Mouse (Mus musculus): ENCODE results near the gene Parva. TPM values are rescaled to one million over a fixed set of nuclear protein-coding genes. Genes with fewer than 3 reads are reported as not detected.

Gene Parva
- polyA plus RNA-seq, 1 experiment from 2014 or later: 83.3 TPM

DNA sequence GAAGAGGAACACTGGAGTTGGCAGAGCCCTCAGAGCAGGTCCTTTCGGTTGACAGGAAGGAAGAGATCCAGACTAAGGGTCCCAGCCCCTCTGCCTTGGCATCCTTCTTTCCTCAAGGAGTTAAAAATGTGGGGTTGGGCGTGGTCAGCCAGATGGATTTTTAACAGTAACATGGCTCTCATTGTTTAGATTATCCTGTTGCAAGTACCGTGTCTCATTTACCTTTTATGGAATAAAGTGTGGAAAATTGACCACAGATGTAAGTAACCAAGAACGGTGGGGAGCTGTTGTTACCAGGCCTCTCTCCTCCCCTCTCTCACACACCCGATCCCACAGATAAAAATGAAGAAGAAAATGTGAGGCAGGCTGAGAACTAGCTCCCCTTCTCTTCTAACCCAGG, 75.5 kb downstream of the Parva start:
- WGBS (ENCODE audit: insufficient replicate concordance): 34% methylated on average over 5 of the region's 5 CpGs
- no peak overlapping the region for H3K9ac ChIP-seq (ENCODE audit: low read depth, low read length)

GRCm38 (mm10) chr7:112503448-112503847, 76.1 kb downstream of the Parva start:
- H3K27ac ChIP-seq (ENCODE audit: low read depth, low read length): peak overlapping the region; percentile 62
- no peaks in the 10 kb centered on the region for H3K27me3 ChIP-seq (ENCODE audit: control insufficient read depth, insufficient read depth, low read length)
- no peaks in the 10 kb centered on the region for H3K9me3 ChIP-seq (replicated peaks; ENCODE audit: control insufficient read depth, low read length)
- no peak overlapping the region for H3K4me3 ChIP-seq (ENCODE audit: low read depth, low read length)
- 72% methylated on average over 6 of the region's 6 CpGs for WGBS (ENCODE audit: insufficient replicate concordance)
- no peak overlapping the region for H3K9ac ChIP-seq (ENCODE audit: low read depth, low read length)
- no peaks in the 10 kb centered on the region for H3K36me3 ChIP-seq (ENCODE audit: control insufficient read depth, insufficient read depth, low read length)
- no peak for ATAC-seq (replicated peaks; ENCODE audit: insufficient number of reproducible peaks, low FRiP score, low TSS enrichment)
- H3K4me1 ChIP-seq (ENCODE audit: control insufficient read depth, insufficient read depth, low read length): peaks cover 48% of the 10 kb centered on the region
- no peak overlapping the region for H3K4me2 ChIP-seq

More for the DNA sequence above, 75.5 kb downstream of the Parva start:
- ATAC-seq (replicated peaks; ENCODE audit: insufficient number of reproducible peaks, low FRiP score, low TSS enrichment): no peak
- no peak overlapping the region for H3K4me3 ChIP-seq (ENCODE audit: low read depth, low read length)
- peaks cover 49% of the 10 kb centered on the region for H3K4me1 ChIP-seq (ENCODE audit: control insufficient read depth, insufficient read depth, low read length)
- H3K27me3 ChIP-seq (ENCODE audit: control insufficient read depth, insufficient read depth, low read length): no peaks in the 10 kb centered on the region
- H3K9me3 ChIP-seq (replicated peaks; ENCODE audit: control insufficient read depth, low read length): no peaks in the 10 kb centered on the region
- H3K36me3 ChIP-seq (ENCODE audit: control insufficient read depth, insufficient read depth, low read length): no peaks in the 10 kb centered on the region
- peak overlapping the region; percentile 62; the same call in 1 of the 2 replicates for H3K27ac ChIP-seq (ENCODE audit: low read depth, low read length)
- H3K4me2 ChIP-seq: no peak overlapping the region

DNA sequence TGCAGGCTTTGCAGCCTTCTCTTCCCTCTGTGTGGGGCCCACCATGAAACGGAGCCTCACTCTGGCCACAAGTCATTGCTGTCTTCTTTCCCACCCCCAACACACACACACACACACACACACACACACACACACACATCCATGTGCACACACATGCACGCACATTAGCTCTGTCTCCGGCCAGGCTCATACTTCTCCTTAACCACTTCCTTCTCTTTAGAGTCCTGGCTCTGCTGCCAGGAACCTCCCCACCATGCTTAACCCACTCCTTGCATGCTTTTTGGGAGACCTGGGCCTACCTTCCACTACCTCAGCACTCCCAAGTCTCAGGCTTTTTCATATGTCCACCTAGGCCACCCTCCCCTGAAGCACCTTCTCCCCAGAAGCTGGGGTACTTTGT, 76.6 kb downstream of the Parva start:
- H3K4me1 ChIP-seq (ENCODE audit: control insufficient read depth, insufficient read depth, low read length): peaks cover 46% of the 10 kb centered on the region
- 72% methylated on average over 3 of the region's 3 CpGs for WGBS (ENCODE audit: insufficient replicate concordance)
- H3K27ac ChIP-seq (ENCODE audit: low read depth, low read length): no peak overlapping the region
- ATAC-seq (replicated peaks; ENCODE audit: insufficient number of reproducible peaks, low FRiP score, low TSS enrichment): no peak
- H3K27me3 ChIP-seq (ENCODE audit: control insufficient read depth, insufficient read depth, low read length): no peaks in the 10 kb centered on the region
- no peaks in the 10 kb centered on the region for H3K36me3 ChIP-seq (ENCODE audit: control insufficient read depth, insufficient read depth, low read length)
- no peak overlapping the region for H3K4me3 ChIP-seq (ENCODE audit: low read depth, low read length)
- H3K9ac ChIP-seq (ENCODE audit: low read depth, low read length): 0 out of 2 replicates have a peak overlapping the region, but pooled peaks have one; percentile 34
- H3K4me2 ChIP-seq: no peak overlapping the region
- no peaks in the 10 kb centered on the region for H3K9me3 ChIP-seq (replicated peaks; ENCODE audit: control insufficient read depth, low read length)

GRCm38 (mm10) chr7:112509107-112509506, 81.8 kb downstream of the Parva start:
- Histone ChIP-seq H3K4me1 (ENCODE audit: control insufficient read depth, insufficient read depth, low read length) (peaks cover 43% of the 10 kb centered on the region), H3K4me3 (ENCODE audit: low read depth, low read length) (no peak overlapping the region), H3K27me3 (ENCODE audit: control insufficient read depth, insufficient read depth, low read length) (no peaks in the 10 kb centered on the region), H3K9ac (ENCODE audit: low read depth, low read length) (no peak overlapping the region), H3K9me3 (replicated peaks; ENCODE audit: control insufficient read depth, low read length) (no peaks in the 10 kb centered on the region), H3K4me2 (no peak overlapping the region), H3K36me3 (ENCODE audit: control insufficient read depth, insufficient read depth, low read length) (no peaks in the 10 kb centered on the region), H3K27ac (ENCODE audit: low read depth, low read length) (no peak overlapping the region)
- WGBS (ENCODE audit: insufficient replicate concordance): 66% methylated on average over 8 of the region's 8 CpGs
- ATAC-seq (replicated peaks; ENCODE audit: insufficient number of reproducible peaks, low FRiP score, low TSS enrichment): no peak

DNA sequence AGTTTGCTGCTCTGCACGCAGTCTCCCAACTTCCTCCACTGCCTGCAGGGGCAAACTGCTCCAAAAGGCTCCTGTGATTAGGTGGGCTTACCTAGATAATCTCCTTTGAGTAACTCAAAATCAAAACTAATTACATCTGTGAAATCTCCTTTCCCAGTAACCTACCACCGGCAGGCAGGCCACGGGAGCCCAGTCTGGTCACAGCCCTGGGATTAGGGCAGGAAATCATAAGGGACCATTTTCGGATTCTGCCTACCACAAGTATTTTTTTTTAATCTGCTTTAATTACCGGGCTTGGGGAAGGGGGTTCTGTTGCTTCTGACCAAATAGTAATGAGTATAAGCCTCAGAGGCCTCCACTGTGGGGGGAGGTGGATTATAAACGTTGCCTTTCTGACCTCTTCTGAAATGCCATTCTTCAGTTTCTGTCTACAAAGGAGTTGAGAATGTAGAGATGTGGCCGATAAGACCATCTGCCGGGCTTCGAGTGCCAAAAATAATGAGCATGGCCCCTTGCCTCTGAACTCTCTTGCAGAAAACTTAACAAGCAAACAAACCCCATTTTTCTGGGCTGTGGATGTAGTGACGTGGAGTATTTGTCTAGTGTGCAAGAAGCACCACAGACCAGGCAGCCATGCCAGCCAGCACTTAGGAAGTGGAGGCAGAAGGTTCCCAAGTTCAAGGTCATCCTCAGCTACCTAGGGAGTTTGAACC, 83.2 kb downstream of the Parva start:
- Histone ChIP-seq H3K4me2 (no peak overlapping the region), H3K27ac (ENCODE audit: low read depth, low read length) (0 out of 2 replicates have a peak overlapping the region, but pooled peaks have one; percentile 3), H3K9me3 (replicated peaks; ENCODE audit: control insufficient read depth, low read length) (no peaks in the 10 kb centered on the region), H3K9ac (ENCODE audit: low read depth, low read length) (no peak overlapping the region), H3K27me3 (ENCODE audit: control insufficient read depth, insufficient read depth, low read length) (no peaks in the 10 kb centered on the region), H3K4me1 (ENCODE audit: control insufficient read depth, insufficient read depth, low read length) (peaks cover 43% of the 10 kb centered on the region), H3K4me3 (ENCODE audit: low read depth, low read length) (no peak overlapping the region), H3K36me3 (ENCODE audit: control insufficient read depth, insufficient read depth, low read length) (no peaks in the 10 kb centered on the region)
- 44% methylated on average over 10 of the region's 10 CpGs for whole genome bisulfite sequencing (ENCODE audit: insufficient replicate concordance)
- ATAC-seq (replicated peaks; ENCODE audit: insufficient number of reproducible peaks, low FRiP score, low TSS enrichment): no peak

GRCm38 (mm10) chr7:112511309-112511708, 84.0 kb downstream of the Parva start:
- WGBS (ENCODE audit: insufficient replicate concordance): 67% methylated on average over 8 of the region's 8 CpGs
- no peaks in the 10 kb centered on the region for H3K36me3 ChIP-seq (ENCODE audit: control insufficient read depth, insufficient read depth, low read length)
- ATAC-seq (replicated peaks; ENCODE audit: insufficient number of reproducible peaks, low FRiP score, low TSS enrichment): no peak
- peaks cover 43% of the 10 kb centered on the region for H3K4me1 ChIP-seq (ENCODE audit: control insufficient read depth, insufficient read depth, low read length)
- H3K4me3 ChIP-seq (ENCODE audit: low read depth, low read length): no peak overlapping the region
- H3K27me3 ChIP-seq (ENCODE audit: control insufficient read depth, insufficient read depth, low read length): no peaks in the 10 kb centered on the region
- H3K9ac ChIP-seq (ENCODE audit: low read depth, low read length): no peak overlapping the region
- no peak overlapping the region for H3K4me2 ChIP-seq
- H3K27ac ChIP-seq (ENCODE audit: low read depth, low read length): 0 out of 2 replicates have a peak overlapping the region, but pooled peaks have one; percentile 29
- H3K9me3 ChIP-seq (replicated peaks; ENCODE audit: control insufficient read depth, low read length): no peaks in the 10 kb centered on the region

DNA sequence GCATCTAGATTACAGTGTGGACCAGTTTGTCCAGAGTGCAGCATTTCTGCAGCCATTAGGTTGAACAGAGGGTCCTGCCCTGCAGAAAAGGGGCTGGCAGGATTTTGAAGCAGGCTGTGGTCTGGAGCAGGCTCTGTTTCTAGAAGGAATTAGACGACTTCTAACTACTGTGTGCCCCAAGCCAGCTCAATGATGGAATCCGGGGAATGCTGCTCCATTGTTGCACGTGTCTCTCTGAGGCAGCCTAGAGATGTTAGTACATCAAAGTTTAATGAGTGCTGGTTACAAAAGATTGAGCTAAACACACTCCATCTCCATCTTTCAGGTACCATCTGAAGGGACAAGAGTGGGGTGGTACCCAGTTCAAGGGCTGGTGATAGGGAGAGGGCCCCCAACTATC, 85.0 kb downstream of the Parva start:
- no peaks in the 10 kb centered on the region for H3K27me3 ChIP-seq (ENCODE audit: control insufficient read depth, insufficient read depth, low read length)
- H3K9ac ChIP-seq (ENCODE audit: low read depth, low read length): no peak overlapping the region
- no peak overlapping the region for H3K4me3 ChIP-seq (ENCODE audit: low read depth, low read length)
- H3K36me3 ChIP-seq (ENCODE audit: control insufficient read depth, insufficient read depth, low read length): no peaks in the 10 kb centered on the region
- no peak overlapping the region for H3K4me2 ChIP-seq
- H3K4me1 ChIP-seq (ENCODE audit: control insufficient read depth, insufficient read depth, low read length): peaks cover 39% of the 10 kb centered on the region
- 19% methylated on average over 3 of the region's 3 CpGs for WGBS (ENCODE audit: insufficient replicate concordance)
- 0 out of 2 replicates have a peak, but pooled peaks have one; percentile 31 for ATAC-seq (replicated peaks; ENCODE audit: insufficient number of reproducible peaks, low FRiP score, low TSS enrichment)
- H3K9me3 ChIP-seq (replicated peaks; ENCODE audit: control insufficient read depth, low read length): no peaks in the 10 kb centered on the region
- peak overlapping the region; percentile 46; the same call in 1 of the 2 replicates for H3K27ac ChIP-seq (ENCODE audit: low read depth, low read length)

DNA sequence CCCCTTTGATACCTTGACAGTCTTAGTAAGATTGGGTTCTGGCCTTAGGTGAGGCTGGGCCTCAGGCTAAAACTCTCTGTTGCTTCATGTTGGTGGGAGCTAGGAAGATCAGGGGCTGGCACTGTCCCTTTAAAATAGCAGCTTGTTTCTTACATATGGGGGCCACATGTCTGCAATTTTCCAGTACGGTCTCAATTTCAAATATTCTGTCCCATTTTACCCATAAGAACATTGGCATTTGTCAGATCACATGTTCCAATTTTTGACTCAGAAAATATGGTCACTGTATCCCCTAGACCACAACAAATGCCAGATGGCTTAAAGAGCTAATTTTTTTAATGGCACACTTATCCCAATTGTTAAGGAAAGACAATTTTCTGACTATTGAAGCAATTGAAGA, 85.6 kb downstream of the Parva start:
- Histone ChIP-seq H3K4me3 (ENCODE audit: low read depth, low read length) (no peak overlapping the region), H3K4me1 (ENCODE audit: control insufficient read depth, insufficient read depth, low read length) (peaks cover 39% of the 10 kb centered on the region), H3K9ac (ENCODE audit: low read depth, low read length) (no peak overlapping the region), H3K27ac (ENCODE audit: low read depth, low read length) (no peak overlapping the region), H3K36me3 (ENCODE audit: control insufficient read depth, insufficient read depth, low read length) (no peaks in the 10 kb centered on the region), H3K9me3 (replicated peaks; ENCODE audit: control insufficient read depth, low read length) (no peaks in the 10 kb centered on the region), H3K4me2 (no peak overlapping the region), H3K27me3 (ENCODE audit: control insufficient read depth, insufficient read depth, low read length) (no peaks in the 10 kb centered on the region)
- ATAC-seq (replicated peaks; ENCODE audit: insufficient number of reproducible peaks, low FRiP score, low TSS enrichment): no peak
- WGBS (ENCODE audit: insufficient replicate concordance): 77% methylated on average over 1 of the region's 1 CpGs
